Mouse (Mus musculus): ENCODE measurements around the gene Cobll1.

The Cobll1 gene

GRCm38 (mm10) chr2:65236644-65237043 lies 2.6 kb downstream of the Cobll1 start:
- DNase-seq = no peak

GRCm38 (mm10) chr2:65232756-65233535 lies 6.3 kb downstream of the Cobll1 start:
- DNase-seq = no peak

GRCm38 (mm10) chr2:65228426-65228825 lies 10.8 kb downstream of the Cobll1 start:
- DNase-seq = no peak

GRCm38 (mm10) chr2:65227898-65228290 lies 11.3 kb downstream of the Cobll1 start:
- DNase-seq = no peak

DNA sequence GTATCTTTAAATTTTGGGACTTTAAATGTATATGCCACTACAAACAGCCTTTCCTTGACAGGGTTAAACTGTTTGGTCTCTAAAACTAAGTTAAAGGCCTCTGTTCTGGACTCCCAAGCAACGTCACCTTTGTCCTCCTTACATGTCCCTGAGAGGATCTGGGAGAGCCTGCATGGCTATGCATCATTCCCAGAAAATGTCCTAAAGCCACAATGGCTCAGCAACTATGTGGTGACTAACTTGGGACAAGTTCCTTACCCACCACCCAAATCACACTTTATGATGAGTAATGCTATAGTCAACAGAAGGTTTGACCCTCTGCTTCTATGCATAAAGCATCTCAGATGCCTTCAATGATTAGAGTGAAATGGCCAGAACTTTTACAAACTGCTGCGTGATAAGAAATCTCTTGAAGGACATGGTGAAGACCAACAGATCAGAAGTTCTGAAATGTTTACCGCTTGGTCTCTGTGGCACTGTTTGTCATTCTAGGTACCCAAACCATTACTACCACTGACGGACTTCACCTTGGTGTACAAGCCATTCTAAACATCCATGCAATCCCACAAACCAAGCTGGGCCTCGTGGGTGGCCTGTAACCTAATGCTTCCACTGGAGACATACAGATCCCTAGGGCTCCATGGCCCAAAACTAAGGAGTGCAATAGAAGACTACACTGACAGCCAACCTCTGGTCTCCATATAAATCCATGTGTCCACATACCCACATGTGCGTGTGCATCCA lies 11.9 kb downstream of the Cobll1 start:
- DNase-seq = no peak

GRCm38 (mm10) chr2:65226494-65226893 lies 12.7 kb downstream of the Cobll1 start:
- no peak for DNase-seq

DNA sequence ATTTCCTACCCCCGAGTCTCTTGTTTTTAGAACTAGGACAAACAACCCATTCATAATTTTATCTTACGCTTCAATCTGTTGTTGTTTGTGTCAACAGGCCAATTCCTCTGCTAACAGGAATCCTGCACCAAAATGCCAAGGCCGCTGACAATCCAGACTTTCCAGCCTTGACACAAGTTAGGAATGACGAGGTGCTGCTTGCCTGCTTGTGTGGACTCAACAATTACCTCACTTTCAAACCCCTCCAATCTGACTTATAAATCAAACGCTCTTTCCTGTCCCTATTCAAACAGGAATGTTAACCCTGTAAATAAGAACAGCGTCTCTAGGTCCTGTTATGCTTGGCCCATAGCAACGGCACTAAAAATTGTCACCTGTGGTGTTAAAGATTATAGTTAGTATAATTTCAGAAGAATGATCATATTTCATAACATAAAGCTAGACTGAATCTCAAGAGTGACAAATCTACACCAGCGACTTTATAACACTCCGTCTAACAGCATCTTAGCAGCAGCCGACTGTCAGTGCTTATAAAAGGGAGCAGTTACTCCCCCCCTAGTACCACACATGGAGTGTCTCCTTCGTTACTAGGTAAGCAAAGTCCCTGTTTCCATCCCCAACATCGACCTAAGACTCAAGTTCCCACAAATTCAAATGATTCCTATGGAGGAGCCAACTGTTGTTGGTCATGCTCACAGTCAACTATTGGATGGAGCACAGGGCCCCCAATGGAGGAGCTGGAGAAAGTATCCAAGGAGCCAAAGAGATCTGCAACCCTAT lies 15.1 kb downstream of the Cobll1 start:
- DNase-seq = no peak

DNA sequence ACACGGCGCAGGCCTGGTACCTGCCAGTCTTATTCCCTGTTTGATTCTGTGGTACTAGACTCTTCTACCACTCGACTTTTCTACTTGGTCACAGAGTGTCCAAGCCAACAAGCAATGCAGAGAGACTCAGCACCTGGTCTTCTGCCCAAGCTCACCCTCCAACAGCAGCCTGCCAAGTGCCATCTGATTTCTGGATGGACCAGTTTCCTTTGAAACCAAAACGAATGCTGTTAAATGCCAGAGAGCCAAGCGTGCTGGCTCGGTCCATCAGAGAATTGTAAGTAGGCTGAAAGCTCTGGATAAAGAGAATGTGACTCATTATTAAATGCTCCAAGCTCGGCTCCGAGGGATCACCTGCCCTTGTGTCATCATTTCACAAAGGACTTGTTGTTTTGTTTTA lies 16.2 kb downstream of the Cobll1 start:
- no peak for DNase-seq

GRCm38 (mm10) chr2:65221646-65222045 lies 17.6 kb downstream of the Cobll1 start:
- DNase-seq = no peak

DNA sequence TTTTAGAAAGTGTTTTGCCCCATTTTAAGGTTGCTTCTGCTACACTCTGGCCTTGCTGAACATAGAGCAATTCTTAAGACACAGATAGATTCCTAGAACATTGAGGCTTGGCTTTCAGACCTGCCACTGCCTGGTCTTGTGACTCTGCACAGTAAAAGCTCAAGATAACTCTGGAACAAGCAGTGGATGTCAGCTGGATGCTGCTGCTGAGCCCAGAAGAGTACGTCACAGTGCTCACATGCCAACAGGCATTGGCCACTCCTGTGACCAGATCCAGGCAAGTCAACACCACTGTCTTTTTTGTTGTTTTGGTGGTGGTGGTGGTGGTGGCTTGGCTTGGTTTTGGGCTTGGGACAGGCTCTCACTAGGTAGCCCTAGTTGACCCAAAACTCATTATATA lies 18.6 kb downstream of the Cobll1 start:
- DNase-seq = no peak

DNA sequence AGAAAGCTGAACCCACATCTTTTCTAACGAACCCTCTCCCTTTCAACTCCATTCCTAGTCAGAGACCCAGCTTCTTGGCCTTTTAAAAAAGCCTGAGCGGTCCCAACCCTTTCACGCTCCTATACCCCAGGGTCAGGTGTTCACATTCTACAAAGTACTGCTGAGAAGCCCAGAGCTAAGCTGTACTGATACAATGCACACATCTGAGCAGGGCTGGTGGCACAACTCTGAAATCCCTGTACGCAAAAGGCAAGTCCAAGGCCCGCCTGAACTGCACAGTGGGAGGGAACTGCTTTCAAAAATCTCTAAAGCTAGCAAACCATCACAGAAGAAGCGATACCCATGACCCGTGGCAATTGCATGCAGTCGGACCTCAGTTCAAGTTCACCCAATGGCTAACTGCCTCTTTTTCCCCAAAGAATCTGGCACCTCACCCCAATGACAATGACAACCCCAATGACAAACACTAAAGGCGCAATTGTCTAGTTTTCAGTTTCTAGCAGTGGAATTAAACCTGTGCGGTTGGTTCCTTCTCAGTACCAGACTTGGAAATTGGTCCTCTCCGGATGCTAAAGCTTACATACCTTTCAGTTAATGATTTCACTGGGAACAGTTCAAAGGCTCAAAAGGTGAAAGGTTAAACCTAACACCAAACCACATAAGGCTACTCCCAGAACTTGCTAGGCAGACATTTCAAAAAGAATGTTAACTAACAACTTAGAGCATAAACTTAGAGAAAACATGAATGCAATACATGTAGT lies 19.6 kb downstream of the Cobll1 start:
- DNase-seq = no peak

- DNase-seq = peak; percentile 15
Measured at GRCm38 (mm10) chr2:65218318-65218717, 20.9 kb downstream of the Cobll1 start.

- no peak for DNase-seq
Measured at GRCm38 (mm10) chr2:65217677-65218076, 21.5 kb downstream of the Cobll1 start.

- DNase-seq = no peak
Measured at GRCm38 (mm10) chr2:65216163-65216562, 23.0 kb downstream of the Cobll1 start.

DNA sequence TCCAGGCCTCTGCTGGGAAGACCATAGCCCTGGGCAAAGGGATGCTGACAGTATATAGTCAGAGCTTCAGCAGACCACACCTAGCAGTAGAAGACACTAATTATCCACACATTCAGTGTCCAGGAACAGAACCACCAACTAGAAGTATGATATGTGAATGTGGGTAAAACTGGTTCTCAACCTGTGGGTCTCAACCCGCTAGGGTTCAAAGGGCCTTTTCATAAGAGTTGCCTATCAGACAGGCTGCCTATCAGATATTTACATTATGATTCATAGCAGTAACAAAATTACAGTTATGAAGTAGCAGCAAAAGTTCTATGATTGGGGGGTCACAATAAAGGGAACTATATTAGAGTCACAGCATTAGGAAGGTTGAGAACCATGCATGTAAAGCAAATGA lies 24.6 kb downstream of the Cobll1 start:
- no peak for DNase-seq

- DNase-seq = no peak
Measured at GRCm38 (mm10) chr2:65213675-65214074, 25.5 kb downstream of the Cobll1 start.

DNA sequence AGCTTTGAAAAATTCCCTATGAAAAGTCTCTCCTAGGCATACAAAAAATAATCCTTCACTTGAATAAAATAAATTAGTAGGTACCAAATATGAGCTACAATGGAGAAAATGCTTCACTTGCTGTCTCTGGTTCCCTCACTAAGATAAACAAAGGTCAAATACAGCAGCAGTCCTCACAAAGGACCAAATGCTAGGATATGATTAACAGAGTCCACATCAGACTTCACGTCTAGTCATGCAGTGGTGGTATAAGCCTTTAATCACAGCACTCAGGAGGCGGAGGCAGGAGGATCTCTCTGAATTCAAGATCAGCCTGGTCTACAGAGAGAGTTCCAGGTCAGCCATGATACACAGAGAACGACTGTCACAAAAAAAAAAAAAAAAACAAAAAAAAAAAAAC lies 27.6 kb downstream of the Cobll1 start:
- no peak for DNase-seq

- DNase-seq = no peak
Measured at GRCm38 (mm10) chr2:65207750-65208149, 31.5 kb downstream of the Cobll1 start.

DNA sequence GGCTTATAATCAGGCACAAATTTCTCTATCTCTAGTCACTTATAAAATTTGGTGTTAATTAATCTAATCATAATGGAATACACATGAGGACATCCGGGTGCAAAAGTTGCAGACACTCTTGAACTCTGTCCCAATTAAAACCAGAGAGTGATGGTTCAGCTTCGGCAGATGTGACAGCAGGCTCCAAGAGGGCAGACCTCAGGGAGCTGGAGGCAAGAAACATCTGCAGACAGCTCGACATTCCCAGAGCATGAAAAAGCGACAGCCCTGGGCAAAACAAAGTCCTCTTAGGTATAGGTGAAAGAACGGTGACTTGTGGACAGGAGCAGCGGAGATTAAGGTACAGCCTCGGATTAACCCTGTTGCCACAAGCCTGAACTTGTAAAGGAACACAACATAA lies 35.5 kb downstream of the Cobll1 start:
- no peak for DNase-seq

GRCm38 (mm10) chr2:65199706-65200105 lies 39.5 kb downstream of the Cobll1 start:
- DNase-seq = no peak

DNA sequence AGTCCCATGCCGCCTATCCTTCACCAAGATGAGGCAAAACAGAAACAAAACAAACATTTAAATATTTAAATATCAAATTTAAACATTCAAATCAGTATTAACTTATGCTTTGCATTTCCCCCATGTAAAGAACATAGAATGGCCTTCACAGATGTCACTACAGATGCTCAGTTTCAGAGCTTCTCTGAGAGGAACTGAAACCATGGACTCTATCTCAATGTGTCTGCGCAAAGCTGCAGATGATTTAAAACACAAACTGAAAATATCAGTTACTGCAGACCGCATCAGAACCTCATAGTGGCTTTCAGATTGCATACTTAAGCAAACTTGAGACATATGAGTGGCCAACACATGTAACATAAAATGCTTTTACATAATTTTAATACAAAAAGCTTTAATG lies 40.6 kb downstream of the Cobll1 start:
- no peak for DNase-seq

DNA sequence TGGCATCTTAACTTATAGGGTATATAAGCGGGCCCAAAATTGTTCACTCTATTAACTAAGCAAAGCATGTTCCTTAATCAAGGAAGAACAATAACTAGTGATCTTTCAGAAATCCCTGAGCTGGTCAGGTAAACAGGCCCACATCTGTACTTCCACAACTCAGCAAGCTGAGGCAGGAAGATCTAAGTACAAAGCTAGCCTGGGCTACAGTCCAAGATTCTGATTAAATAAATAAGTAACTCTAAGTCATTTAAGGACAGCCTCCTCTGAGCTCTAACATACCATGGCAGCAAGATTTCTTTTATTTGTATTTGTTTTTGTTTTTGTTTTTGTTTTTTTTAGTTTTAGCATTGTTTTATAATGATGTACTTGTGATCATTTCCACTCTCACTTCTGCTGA lies 42.2 kb downstream of the Cobll1 start:
- DNase-seq = no peak
